Mouse (Mus musculus): ENCODE results near the gene Pcyt1a. TPM values are rescaled to one million over a fixed set of nuclear protein-coding genes. Genes with fewer than 3 reads are reported as not detected.

The Pcyt1a gene
- polyA plus RNA-seq, 1 experiment: 115 TPM

GRCm38 (mm10) chr16:32502621-32503335, 72.1 kb downstream of the Pcyt1a start:
- no peaks in the 10 kb centered on the region for H3K27me3 ChIP-seq (ENCODE audit: control insufficient read depth, insufficient read depth, low read length)
- peaks cover 6% of the 10 kb centered on the region; the same call in 1 of the 2 replicates for H3K4me1 ChIP-seq (ENCODE audit: control insufficient read depth, insufficient read depth, insufficient read length, low read length)
- TF ChIP-seq POLR2A (IDR thresholded peaks at IDR 0.05; ENCODE audit: low read depth, low read length) (no peak), CTCF (IDR thresholded peaks at IDR 0.05; ENCODE audit: extremely low read depth, insufficient read length, insufficient replicate concordance, low read depth, low read length) (no peak)

GRCm38 (mm10) chr16:32503633-32504032, 72.9 kb downstream of the Pcyt1a start:
- H3K4me3 ChIP-seq (ENCODE audit: low read depth, low read length): no peak overlapping the region
- H3K27me3 ChIP-seq (ENCODE audit: control insufficient read depth, insufficient read depth, low read length): no peaks in the 10 kb centered on the region
- H3K36me3 ChIP-seq (ENCODE audit: control insufficient read depth, insufficient read depth, low read length): no peaks in the 10 kb centered on the region
- no peak for TF ChIP-seq CTCF (IDR thresholded peaks at IDR 0.05; ENCODE audit: extremely low read depth, insufficient read length, insufficient replicate concordance, low read depth, low read length)
- no peak for TF ChIP-seq POLR2A (IDR thresholded peaks at IDR 0.05; ENCODE audit: low read depth, low read length)
- H3K4me1 ChIP-seq (ENCODE audit: control insufficient read depth, insufficient read depth, insufficient read length, low read length): peaks cover 9% of the 10 kb centered on the region; the same call in 1 of the 2 replicates
- H3K27ac ChIP-seq (ENCODE audit: insufficient read depth, low read depth, low read length): no peak overlapping the region
- 27% methylated on average over 6 of the region's 6 CpGs for WGBS

More at GRCm38 (mm10) chr16:32502621-32503335, 72.1 kb downstream of the Pcyt1a start:
- Histone ChIP-seq H3K27ac (ENCODE audit: insufficient read depth, low read depth, low read length) (no peak overlapping the region), H3K36me3 (ENCODE audit: control insufficient read depth, insufficient read depth, low read length) (no peaks in the 10 kb centered on the region), H3K4me3 (ENCODE audit: low read depth, low read length) (no peak overlapping the region)
- WGBS: 84% methylated on average over 12 of the region's 12 CpGs

- Histone ChIP-seq H3K27me3 (ENCODE audit: control insufficient read depth, insufficient read depth, low read length) (no peaks in the 10 kb centered on the region), H3K4me1 (ENCODE audit: control insufficient read depth, insufficient read depth, insufficient read length, low read length) (peaks cover 22% of the 10 kb centered on the region), H3K27ac (ENCODE audit: insufficient read depth, low read depth, low read length) (no peak overlapping the region), H3K36me3 (ENCODE audit: control insufficient read depth, insufficient read depth, low read length) (no peaks in the 10 kb centered on the region), H3K4me3 (ENCODE audit: low read depth, low read length) (no peak overlapping the region)
- WGBS: 94% methylated on average over 8 of the region's 8 CpGs
- TF ChIP-seq POLR2A (IDR thresholded peaks at IDR 0.05; ENCODE audit: low read depth, low read length): no peak
- no peak for TF ChIP-seq CTCF (IDR thresholded peaks at IDR 0.05; ENCODE audit: extremely low read depth, insufficient read length, insufficient replicate concordance, low read depth, low read length)
Observed at GRCm38 (mm10) chr16:32506298-32506697, 75.6 kb downstream of the Pcyt1a start.

- TF ChIP-seq POLR2A (IDR thresholded peaks at IDR 0.05; ENCODE audit: low read depth, low read length): no peak
- TF ChIP-seq CTCF (IDR thresholded peaks at IDR 0.05; ENCODE audit: extremely low read depth, insufficient read length, insufficient replicate concordance, low read depth, low read length): no peak
- Histone ChIP-seq H3K4me3 (ENCODE audit: low read depth, low read length) (no peak overlapping the region), H3K4me1 (ENCODE audit: control insufficient read depth, insufficient read depth, insufficient read length, low read length) (peaks cover 22% of the 10 kb centered on the region), H3K36me3 (ENCODE audit: control insufficient read depth, insufficient read depth, low read length) (no peaks in the 10 kb centered on the region), H3K27me3 (ENCODE audit: control insufficient read depth, insufficient read depth, low read length) (no peaks in the 10 kb centered on the region), H3K27ac (ENCODE audit: insufficient read depth, low read depth, low read length) (no peak overlapping the region)
- 82% methylated on average over 7 of the region's 7 CpGs for WGBS
Observed at GRCm38 (mm10) chr16:32506868-32507267, 76.1 kb downstream of the Pcyt1a start.

GRCm38 (mm10) chr16:32507407-32507806, 76.7 kb downstream of the Pcyt1a start:
- Histone ChIP-seq H3K27me3 (ENCODE audit: control insufficient read depth, insufficient read depth, low read length) (no peaks in the 10 kb centered on the region), H3K4me3 (ENCODE audit: low read depth, low read length) (no peak overlapping the region), H3K4me1 (ENCODE audit: control insufficient read depth, insufficient read depth, insufficient read length, low read length) (peaks cover 22% of the 10 kb centered on the region), H3K36me3 (ENCODE audit: control insufficient read depth, insufficient read depth, low read length) (no peaks in the 10 kb centered on the region), H3K27ac (ENCODE audit: insufficient read depth, low read depth, low read length) (no peak overlapping the region)
- WGBS: 20% methylated on average over 9 of the region's 9 CpGs
- TF ChIP-seq CTCF (IDR thresholded peaks at IDR 0.05; ENCODE audit: extremely low read depth, insufficient read length, insufficient replicate concordance, low read depth, low read length) (peak; percentile 91), POLR2A (IDR thresholded peaks at IDR 0.05; ENCODE audit: low read depth, low read length) (no peak)

- Histone ChIP-seq H3K27ac (ENCODE audit: insufficient read depth, low read depth, low read length) (no peak overlapping the region), H3K36me3 (ENCODE audit: control insufficient read depth, insufficient read depth, low read length) (no peaks in the 10 kb centered on the region), H3K27me3 (ENCODE audit: control insufficient read depth, insufficient read depth, low read length) (no peaks in the 10 kb centered on the region), H3K4me3 (ENCODE audit: low read depth, low read length) (no peak overlapping the region), H3K4me1 (ENCODE audit: control insufficient read depth, insufficient read depth, insufficient read length, low read length) (peaks cover 22% of the 10 kb centered on the region)
- 57% methylated on average over 5 of the region's 5 CpGs for WGBS
- TF ChIP-seq POLR2A (IDR thresholded peaks at IDR 0.05; ENCODE audit: low read depth, low read length): no peak
Observed at GRCm38 (mm10) chr16:32508035-32508434, 77.3 kb downstream of the Pcyt1a start.

GRCm38 (mm10) chr16:32508506-32509065, 77.9 kb downstream of the Pcyt1a start:
- peaks cover 22% of the 10 kb centered on the region for H3K4me1 ChIP-seq (ENCODE audit: control insufficient read depth, insufficient read depth, insufficient read length, low read length)
- TF ChIP-seq CTCF (IDR thresholded peaks at IDR 0.05; ENCODE audit: extremely low read depth, insufficient read length, insufficient replicate concordance, low read depth, low read length): no peak
- no peak for TF ChIP-seq POLR2A (IDR thresholded peaks at IDR 0.05; ENCODE audit: low read depth, low read length)
- H3K36me3 ChIP-seq (ENCODE audit: control insufficient read depth, insufficient read depth, low read length): no peaks in the 10 kb centered on the region
- no peaks in the 10 kb centered on the region for H3K27me3 ChIP-seq (ENCODE audit: control insufficient read depth, insufficient read depth, low read length)
- H3K27ac ChIP-seq (ENCODE audit: insufficient read depth, low read depth, low read length): no peak overlapping the region
- WGBS: 26% methylated on average over 3 of the region's 3 CpGs
- H3K4me3 ChIP-seq (ENCODE audit: low read depth, low read length): no peak overlapping the region

Data from small intestine, adult 2 months (tissue).